ENCODE assay signal across 10 mouse cellular contexts in the genomic region with DNA sequence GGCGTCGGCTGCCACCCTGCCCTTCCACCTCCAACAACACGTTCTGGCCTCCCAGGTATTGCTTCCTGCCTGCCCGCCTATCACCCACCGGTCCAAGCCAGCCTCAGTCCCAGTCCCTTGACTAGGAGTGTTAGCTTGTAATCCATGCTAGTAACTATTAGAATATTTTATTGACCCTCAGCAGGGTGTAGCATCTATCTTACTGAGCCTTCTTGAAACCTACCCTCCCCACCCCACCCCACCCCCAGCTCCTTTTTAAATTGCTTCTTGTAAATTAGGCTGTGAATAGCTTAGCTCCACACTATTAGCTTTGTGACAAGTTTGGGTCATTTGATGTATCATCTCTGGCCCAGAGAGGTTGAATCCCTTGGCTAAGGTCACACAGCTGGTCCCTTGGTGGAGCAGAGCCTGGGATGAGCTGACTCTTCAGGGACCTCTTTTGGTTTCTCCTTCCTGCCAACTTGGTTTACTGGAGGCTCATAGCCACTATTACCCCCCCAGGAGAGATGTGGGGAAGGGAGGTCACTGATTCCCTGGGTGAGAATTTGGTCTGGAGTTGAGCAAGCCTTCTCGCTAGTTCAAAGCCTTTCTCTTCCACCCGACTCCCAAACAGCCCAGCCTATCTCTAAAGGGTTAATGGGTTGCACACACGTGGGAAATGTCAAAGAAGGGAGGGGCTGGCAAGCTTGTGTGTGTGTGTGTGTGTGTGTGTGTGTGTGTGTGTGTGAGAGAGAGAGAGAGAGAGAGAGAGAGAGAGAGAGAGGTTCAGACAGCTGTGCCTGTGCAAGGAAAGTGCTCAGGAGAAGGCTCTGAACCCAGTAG. TPM values are rescaled to one million over a fixed set of nuclear protein-coding genes. Genes with fewer than 3 reads are reported as not detected.
DNase-seq lines count a peak whose midpoint lies in the region; ATAC-seq lines count a peak whose summit lies in the region.
"Had no signal": no experiment of that assay in that cellular context is flagged by ENCODE, and none has a peak within 500 bp of the region (broad histone marks: within the 10 kb centered on the region; RNA-seq: fewer than 3 reads in every experiment).

No protein-coding gene starts in this region.

- WGBS in kidney, embryonic 14.5 days, result 29% methylated on average over 8 of the region's 8 CpGs
- 17% methylated on average over 8 of the region's 8 CpGs for WGBS in limb, embryonic 12.5 days

- H3K9me3 ChIP-seq in kidney, embryonic 14.5 days (ENCODE audit: control insufficient read depth, low read length), result no peaks in the 10 kb centered on the region
- no peaks in the 10 kb centered on the region for H3K9me3 ChIP-seq in limb, embryonic 12.5 days
- H3K9me3 ChIP-seq: midbrain, embryonic 12.5 days had no signal

- H3K36me3 ChIP-seq in kidney, embryonic 14.5 days (ENCODE audit: control insufficient read depth, insufficient read depth, low read length), result peaks cover 29% of the 10 kb centered on the region; the same call in 1 of the 2 replicates
- H3K36me3 ChIP-seq in limb, embryonic 12.5 days, result peaks cover 21% of the 10 kb centered on the region
- H3K36me3 ChIP-seq: midbrain, embryonic 12.5 days had no signal

- no peak for ATAC-seq in kidney, embryonic 14.5 days (ENCODE audit: low FRiP score, low TSS enrichment)
- no peak for ATAC-seq in limb, embryonic 12.5 days (ENCODE audit: insufficient number of reproducible peaks, insufficient read depth, low FRiP score, low TSS enrichment, low read depth)

- H3K4me1 ChIP-seq in kidney, embryonic 14.5 days (ENCODE audit: control insufficient read depth, insufficient read depth, low read length), result no peaks in the 10 kb centered on the region; the same call in 1 of the 2 replicates
- H3K4me1 ChIP-seq in limb, embryonic 12.5 days (replicated peaks), result peaks cover 42% of the 10 kb centered on the region

- peak overlapping the region; percentile 74 for H3K27ac ChIP-seq in kidney, embryonic 14.5 days (ENCODE audit: low read depth, low read length)
- H3K27ac ChIP-seq in limb, embryonic 12.5 days, result peak overlapping the region; percentile 80
- H3K27ac ChIP-seq: midbrain, embryonic 12.5 days had no signal

- peak overlapping the region; percentile 48 for H3K4me2 ChIP-seq in kidney, embryonic 14.5 days (replicated peaks; ENCODE audit: low read depth, low read length)
- peak overlapping the region; percentile 63 for H3K4me2 ChIP-seq in limb, embryonic 12.5 days
- H3K4me2 ChIP-seq: midbrain, embryonic 12.5 days had no signal

- peak; percentile 38 for DNase-seq in adrenal gland, postnatal 10 days
- DNase-seq in adrenal gland, postnatal 25 days, result no peak
- DNase-seq in kidney, adult 11 months, result no peak
- DNase-seq in ES-CJ7 (ENCODE audit: low read depth, low spot score), result peak; percentile 79
- DNase-seq in thymus, adult 18-20 months, result no peak
- DNase-seq in spleen, postnatal 10 days (ENCODE audit: low spot score in 2 of 2), result no peak
- DNase-seq: cerebellum, adult 9-11 months had no signal

- peak overlapping the region; percentile 30 for H3K4me3 ChIP-seq in kidney, embryonic 14.5 days (ENCODE audit: low read length)
- H3K4me3 ChIP-seq in limb, embryonic 12.5 days (replicated peaks), result peak overlapping the region; percentile 40
- H3K4me3 ChIP-seq: midbrain, embryonic 12.5 days had no signal

- H3K9ac ChIP-seq in kidney, embryonic 14.5 days (ENCODE audit: low read depth, low read length), result peak overlapping the region; percentile 62
- H3K9ac ChIP-seq in limb, embryonic 12.5 days (replicated peaks), result peak overlapping the region; percentile 63
- H3K9ac ChIP-seq: midbrain, embryonic 12.5 days had no signal

- H3K27me3 ChIP-seq in kidney, embryonic 14.5 days (ENCODE audit: control insufficient read depth, insufficient read depth, low read length), result peaks cover 80% of the 10 kb centered on the region
- peaks cover 93% of the 10 kb centered on the region for H3K27me3 ChIP-seq in limb, embryonic 12.5 days

RNA-seq across cellular contexts. Expression of gene Tbx3, which starts 10.8 kb away (rescaled TPM):
- total RNA-seq in adrenal gland, postnatal 10 days (2021), result 100 to 1,000 TPM; 136 to 142 TPM
- 215 and 277 TPM in 2 replicates for total RNA-seq in adrenal gland, postnatal 25 days (2021)
- polyA plus RNA-seq in kidney, embryonic 14.5 days (2014; fragmentation: Nextera tagmentation; extraction: Ambion mirVana), result 31.7 and 53.3 TPM in 2 replicates
- 38.3 and 42.4 TPM in 2 replicates for polyA plus RNA-seq in limb, embryonic 12.5 days (2016; fragmentation: Nextera tagmentation; extraction: Ambion mirVana)

Comparison
In these comparisons a context has a peak if more than half of its experiments do, and no peak if none do; other contexts are left out.
1. DNase-seq: peak in adrenal gland, postnatal 10 days (single experiment) and ES-CJ7 (single experiment); none in adrenal gland, postnatal 25 days (single experiment), kidney, adult 11 months (single experiment), thymus, adult 18-20 months (0 of 2) and spleen, postnatal 10 days (0 of 2).